Mouse (Mus musculus) intestine, embryonic 16.5 days (tissue): ENCODE data around the gene Pcca. TPM values are rescaled to one million over a fixed set of nuclear protein-coding genes. Genes with fewer than 3 reads are reported as not detected.

Source experiments
- ATAC-seq: fragments of 200-750 bp; cut with Nextera tagmentation; 2 replicates; pipeline ENCODE4 v1.8.0; 2017; ENCODE audit warnings: moderate TSS enrichment, moderate library complexity
- H3K27ac ChIP-seq: fragments of 300-500 bp; sonication (generic); 2 replicates; pipeline ENCODE4 v1.5.1; 2014; ENCODE audit warnings: mild to moderate bottlenecking, low read length
- H3K27me3 ChIP-seq: fragments of 300-500 bp; sonication (generic); replicated peaks from 2 replicates; pipeline ENCODE4 v1.6.1; 2014; ENCODE audit warnings: low read length, control low read depth, mixed read lengths; ENCODE audit not compliant: control insufficient read depth, insufficient read depth
- H3K36me3 ChIP-seq: fragments of 300-500 bp; sonication (generic); 2 replicates; pipeline ENCODE4 v1.6.1; 2014; ENCODE audit warnings: low read length, control low read depth; ENCODE audit not compliant: control insufficient read depth, insufficient read depth
- H3K4me1 ChIP-seq: fragments of 300-500 bp; sonication (generic); 2 replicates; pipeline ENCODE4 v1.6.1; 2014; ENCODE audit warnings: low read length, control low read depth, mixed read lengths; ENCODE audit not compliant: control insufficient read depth, insufficient read depth
- H3K4me2 ChIP-seq: fragments of 300-500 bp; sonication (generic); 2 replicates; pipeline ENCODE4 v1.6.1; 2014; ENCODE audit warnings: low read depth, low read length, control low read depth
- H3K4me3 ChIP-seq: fragments of 300-500 bp; sonication (generic); 2 replicates; pipeline ENCODE4 v1.5.1; 2014; ENCODE audit warnings: mild to moderate bottlenecking, low read length
- H3K9ac ChIP-seq: fragments of 300-500 bp; sonication (generic); 2 replicates; pipeline ENCODE4 v1.6.1; 2014; ENCODE audit warnings: low read depth, low read length
- H3K9me3 ChIP-seq: fragments of 300-500 bp; sonication (generic); 2 replicates; pipeline ENCODE4 v1.6.1; 2016; ENCODE audit warnings: low read length, control low read depth; ENCODE audit not compliant: control insufficient read depth
- WGBS: fragments of 180-500 bp; shearing (Covaris S2); extraction: QIAGEN DNeasy Blood & Tissue Kit; methylation state at CpG from one replicate; pipeline ENCODE4 v1.1.7; 2014; 5-methylcytosine and 5-hydroxymethylcytosine counted together
- polyA plus RNA-seq: library from polyadenylated mRNA; unstranded; fragments of >200 nt; fragmentation: Nextera tagmentation; extraction: Ambion mirVana; gene quantifications from 2 replicates; pipeline ENCODE4 v1.2.1, GENCODE M21; 2015

The Pcca gene
- polyA plus RNA-seq, 1 experiment from 2014 or later = 17.3 TPM

DNA sequence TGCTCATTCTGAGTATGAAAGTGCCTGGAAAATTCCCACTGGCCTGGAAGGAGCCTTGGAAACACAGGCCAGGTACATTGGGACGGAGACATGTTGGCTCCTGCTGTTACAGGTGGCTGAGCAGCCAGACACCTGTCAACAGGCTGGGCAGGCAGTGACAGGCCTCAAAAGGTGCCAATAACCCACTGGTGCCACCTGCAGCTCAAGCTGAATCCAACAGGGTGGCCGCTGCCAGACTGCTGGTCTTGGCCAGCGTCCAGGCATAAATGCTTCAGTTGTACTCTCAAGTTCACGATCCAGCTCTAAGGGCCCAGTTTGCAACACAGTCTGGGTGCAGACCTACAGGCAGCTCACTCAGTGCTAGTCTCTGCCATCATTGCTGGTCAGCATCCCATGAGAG is 368.8 kb downstream of the Pcca start:
- Histone ChIP-seq H3K9ac (no peak overlapping the region), H3K4me1 (peaks cover 24% of the 10 kb centered on the region), H3K36me3 (no peaks in the 10 kb centered on the region), H3K9me3 (no peaks in the 10 kb centered on the region), H3K27me3 (no peaks in the 10 kb centered on the region), H3K4me2 (no peak overlapping the region), H3K27ac (peak overlapping the region; percentile 62), H3K4me3 (no peak overlapping the region)
- peak; percentile 75 for ATAC-seq
- 57% methylated on average over 4 of the region's 4 CpGs for WGBS

DNA sequence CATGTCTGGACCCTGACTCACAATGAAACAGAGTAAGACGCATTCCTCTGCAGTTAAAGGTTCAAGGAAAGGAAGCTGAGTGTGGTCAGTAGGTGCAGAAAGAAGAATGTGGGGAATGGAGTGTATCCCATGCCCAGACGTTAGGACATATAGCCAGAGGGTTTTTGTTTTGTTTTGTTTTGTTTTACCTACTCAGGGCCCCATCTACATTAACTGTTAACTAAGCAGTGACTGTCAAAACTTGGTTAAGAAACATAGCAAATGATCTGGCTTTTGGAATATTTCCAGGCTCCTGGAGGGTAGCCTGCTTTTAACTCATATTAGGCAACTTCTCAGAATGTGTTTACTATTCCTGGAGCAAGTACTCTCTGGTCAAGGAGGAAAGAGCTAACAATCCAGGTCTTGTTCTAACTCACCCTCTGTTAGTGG is 369.8 kb downstream of the Pcca start:
- H3K4me1 ChIP-seq = peaks cover 24% of the 10 kb centered on the region
- H3K36me3 ChIP-seq = no peaks in the 10 kb centered on the region
- no peaks in the 10 kb centered on the region for H3K27me3 ChIP-seq
- WGBS = 68% methylated on average over 2 of the region's 2 CpGs
- no peak overlapping the region for H3K4me3 ChIP-seq
- H3K9ac ChIP-seq = no peak overlapping the region
- H3K27ac ChIP-seq = no peak overlapping the region
- no peaks in the 10 kb centered on the region for H3K9me3 ChIP-seq
- no peak for ATAC-seq
- H3K4me2 ChIP-seq = no peak overlapping the region

DNA sequence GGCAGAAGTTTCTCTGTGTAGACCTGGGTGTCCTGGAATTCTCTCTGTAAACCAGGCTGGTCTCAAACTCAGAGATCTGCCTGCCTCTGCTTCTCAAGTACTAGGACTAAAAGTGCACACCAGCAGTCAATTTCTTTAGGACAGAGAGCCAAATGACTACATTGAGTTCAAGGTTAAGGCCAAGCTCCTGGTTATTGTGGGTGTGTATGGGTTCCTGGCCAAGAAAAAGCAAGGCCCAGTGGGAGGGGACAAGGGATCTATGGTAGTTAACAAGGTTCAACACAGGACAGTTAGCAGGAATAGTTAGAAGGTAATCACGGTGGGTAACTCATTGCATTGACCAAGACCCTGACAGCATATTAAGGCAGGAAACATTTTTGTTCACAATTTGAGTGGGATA is 370.9 kb downstream of the Pcca start:
- no peak overlapping the region for H3K9ac ChIP-seq
- 94% methylated on average over 1 of the region's 1 CpGs for WGBS
- ATAC-seq = no peak
- H3K4me2 ChIP-seq = no peak overlapping the region
- H3K27me3 ChIP-seq = no peaks in the 10 kb centered on the region
- H3K4me1 ChIP-seq = peaks cover 30% of the 10 kb centered on the region
- no peak overlapping the region for H3K27ac ChIP-seq
- no peaks in the 10 kb centered on the region for H3K36me3 ChIP-seq
- no peak overlapping the region for H3K4me3 ChIP-seq
- no peaks in the 10 kb centered on the region for H3K9me3 ChIP-seq

DNA sequence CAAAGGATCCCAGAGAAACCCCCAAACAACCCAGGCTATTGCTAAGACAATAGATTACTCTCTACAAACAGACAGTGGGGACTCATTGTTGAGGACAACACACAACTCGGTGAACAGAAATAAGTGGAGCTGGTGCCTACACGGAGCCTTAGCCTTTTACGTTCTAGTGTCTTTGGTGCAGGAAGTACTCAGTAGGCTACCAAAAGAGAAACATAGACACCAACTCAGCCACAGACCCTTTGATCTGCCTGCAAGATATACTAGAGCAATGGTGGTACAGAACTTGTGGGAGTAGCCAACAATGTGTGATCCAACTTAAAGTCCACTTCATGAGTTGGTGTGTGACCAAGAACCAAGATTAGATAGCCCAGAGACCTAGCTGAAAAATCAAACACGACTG is 374.0 kb downstream of the Pcca start:
- Histone ChIP-seq H3K4me3 (no peak overlapping the region), H3K27me3 (no peaks in the 10 kb centered on the region), H3K4me2 (no peak overlapping the region), H3K27ac (0 out of 2 replicates have a peak overlapping the region, but pooled peaks have one; percentile 33), H3K36me3 (no peaks in the 10 kb centered on the region), H3K9ac (no peak overlapping the region), H3K9me3 (no peaks in the 10 kb centered on the region), H3K4me1 (peaks cover 14% of the 10 kb centered on the region)
- ATAC-seq = no peak
- 89% methylated on average over 4 of the region's 4 CpGs for WGBS

DNA sequence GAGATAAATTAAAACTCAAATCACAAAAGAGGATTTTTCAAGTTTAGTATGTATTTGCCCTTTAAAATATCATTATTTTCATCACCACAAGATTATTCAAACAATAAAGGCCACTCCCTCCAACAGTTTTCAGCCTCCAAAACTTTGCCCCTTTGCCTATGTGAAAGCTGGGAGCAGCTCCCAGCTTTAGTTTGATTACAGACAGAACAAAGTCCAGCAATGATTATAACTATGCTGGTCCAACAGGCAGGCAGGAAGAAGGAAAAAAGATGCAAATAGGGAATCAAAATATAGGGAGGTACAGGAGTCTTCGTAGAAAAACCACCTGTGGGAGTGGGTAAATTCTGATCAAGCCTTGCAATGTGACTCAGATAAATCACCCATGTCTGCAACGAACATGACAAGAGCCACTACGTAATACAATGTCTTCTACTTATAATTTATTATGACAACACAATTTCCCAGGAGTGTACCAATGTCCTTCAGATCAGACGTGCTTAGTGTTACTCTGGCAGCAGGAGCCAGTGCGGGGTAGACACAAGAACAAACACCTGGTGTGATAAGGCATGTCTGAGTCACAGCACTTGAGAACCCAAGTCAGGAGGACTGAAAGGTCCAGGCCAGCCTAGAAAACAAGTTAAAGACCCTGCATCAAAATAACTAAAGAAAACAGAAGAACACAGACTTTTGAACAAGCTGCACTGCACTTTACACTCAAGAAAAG is 375.4 kb downstream of the Pcca start:
- 55% methylated on average over 5 of the region's 5 CpGs for WGBS
- Histone ChIP-seq H3K9ac (no peak overlapping the region), H3K9me3 (no peaks in the 10 kb centered on the region), H3K4me1 (peaks cover 11% of the 10 kb centered on the region; the same call in 1 of the 2 replicates), H3K4me3 (no peak overlapping the region), H3K27me3 (no peaks in the 10 kb centered on the region), H3K4me2 (peak overlapping the region; percentile 27; the same call in 1 of the 2 replicates), H3K36me3 (no peaks in the 10 kb centered on the region), H3K27ac (peak overlapping the region; percentile 69)
- ATAC-seq = peak; percentile 76

DNA sequence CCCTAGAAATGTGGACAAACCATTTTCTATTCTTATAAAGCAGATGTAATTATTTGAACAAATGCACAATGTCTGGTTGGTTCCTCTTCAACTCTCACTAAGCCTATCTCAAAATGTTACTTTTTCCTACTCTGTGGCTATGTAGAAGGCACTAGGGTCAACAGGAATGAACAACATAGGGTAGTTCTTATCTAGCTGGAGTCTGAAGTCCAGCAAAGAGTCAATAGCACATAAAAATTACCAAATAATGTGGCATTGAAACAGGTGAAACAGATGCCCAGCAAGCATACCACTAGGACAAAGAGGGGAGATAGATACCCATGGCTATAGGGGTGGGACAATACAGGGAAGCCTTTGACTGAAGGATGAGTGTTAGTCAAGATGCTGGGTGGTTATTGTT is 377.1 kb downstream of the Pcca start:
- no peaks in the 10 kb centered on the region for H3K27me3 ChIP-seq
- H3K4me2 ChIP-seq = peak overlapping the region; percentile 81
- no peaks in the 10 kb centered on the region for H3K9me3 ChIP-seq
- H3K4me1 ChIP-seq = peaks cover 11% of the 10 kb centered on the region; the same call in 1 of the 2 replicates
- H3K27ac ChIP-seq = peak overlapping the region; percentile 5; the same call in 1 of the 2 replicates
- peak; percentile 19; the same call in 1 of the 2 replicates for ATAC-seq
- 0 out of 2 replicates have a peak overlapping the region, but pooled peaks have one; percentile 77 for H3K4me3 ChIP-seq
- no peak overlapping the region for H3K9ac ChIP-seq
- H3K36me3 ChIP-seq = no peaks in the 10 kb centered on the region

DNA sequence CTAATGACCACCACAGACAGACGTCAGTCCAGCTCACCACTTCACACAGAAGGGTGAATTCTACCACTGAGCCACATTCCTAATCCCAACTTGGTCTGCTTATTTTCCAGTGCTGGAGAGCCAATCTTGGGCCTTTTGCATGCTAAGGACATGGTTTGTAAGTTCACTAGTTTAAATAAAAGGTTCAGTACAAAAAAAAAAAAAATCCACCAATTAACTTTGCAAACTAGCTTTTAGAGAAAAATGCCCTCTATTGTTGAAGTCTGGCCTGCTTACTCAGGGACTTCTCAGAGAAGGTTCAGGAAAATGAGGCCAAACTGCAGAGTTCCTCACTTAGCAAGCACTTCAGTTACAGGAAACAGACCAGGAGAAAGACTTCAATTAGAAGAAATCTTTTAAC is 378.0 kb downstream of the Pcca start:
- H3K9me3 ChIP-seq = no peaks in the 10 kb centered on the region
- H3K27ac ChIP-seq = peak overlapping the region; percentile 86; the same call in 1 of the 2 replicates
- 63% methylated on average over 1 of the region's 1 CpGs for WGBS
- H3K36me3 ChIP-seq = no peaks in the 10 kb centered on the region
- peak overlapping the region; percentile 77 for H3K4me3 ChIP-seq
- H3K4me1 ChIP-seq = peaks cover 15% of the 10 kb centered on the region; the same call in 1 of the 2 replicates
- ATAC-seq = no peak
- H3K9ac ChIP-seq = peak overlapping the region; percentile 80
- H3K4me2 ChIP-seq = peak overlapping the region; percentile 81
- H3K27me3 ChIP-seq = no peaks in the 10 kb centered on the region

DNA sequence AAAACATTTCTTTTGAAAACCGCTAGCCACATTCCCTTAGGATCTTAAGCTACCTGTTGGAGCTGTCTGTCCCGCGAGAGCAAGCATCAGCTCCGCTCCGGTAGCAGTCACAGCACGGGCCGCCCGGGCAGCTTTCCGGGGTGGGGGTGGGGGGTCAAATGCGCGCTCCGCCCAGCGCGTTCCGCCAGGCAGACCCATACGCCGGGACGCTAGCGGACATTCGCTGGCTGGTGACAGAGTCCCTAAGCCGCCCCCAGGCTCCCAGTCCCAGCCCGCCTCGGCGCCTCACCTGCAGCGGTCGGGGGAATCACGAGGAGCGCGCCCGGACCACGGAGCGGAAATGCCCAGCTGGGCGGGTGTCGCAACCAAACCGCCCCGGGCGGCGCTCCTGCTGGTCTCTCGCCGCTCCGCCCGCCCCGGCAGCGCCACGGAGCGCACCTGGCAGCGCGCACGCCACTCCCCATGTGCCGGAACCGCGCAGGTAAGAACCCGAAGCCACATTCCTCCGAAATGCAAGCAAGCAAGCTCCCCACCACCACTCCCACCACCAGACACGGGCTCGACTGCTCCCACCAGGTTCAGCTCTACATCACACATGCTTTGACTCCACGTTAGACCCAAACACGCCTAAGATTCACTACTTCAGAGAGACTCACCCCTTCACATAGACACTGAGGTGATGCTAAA is 378.8 kb downstream of the Pcca start:
- H3K9me3 ChIP-seq = no peaks in the 10 kb centered on the region
- peak overlapping the region; percentile 77 for H3K4me3 ChIP-seq
- peak overlapping the region; percentile 81 for H3K4me2 ChIP-seq
- H3K27me3 ChIP-seq = no peaks in the 10 kb centered on the region
- peak; percentile 84 for ATAC-seq
- no peaks in the 10 kb centered on the region for H3K36me3 ChIP-seq
- peak overlapping the region; percentile 86 for H3K27ac ChIP-seq
- H3K9ac ChIP-seq = peak overlapping the region; percentile 80
- under 1% methylated on average over 58 of the region's 58 CpGs for WGBS
- H3K4me1 ChIP-seq = peaks cover 15% of the 10 kb centered on the region; the same call in 1 of the 2 replicates

DNA sequence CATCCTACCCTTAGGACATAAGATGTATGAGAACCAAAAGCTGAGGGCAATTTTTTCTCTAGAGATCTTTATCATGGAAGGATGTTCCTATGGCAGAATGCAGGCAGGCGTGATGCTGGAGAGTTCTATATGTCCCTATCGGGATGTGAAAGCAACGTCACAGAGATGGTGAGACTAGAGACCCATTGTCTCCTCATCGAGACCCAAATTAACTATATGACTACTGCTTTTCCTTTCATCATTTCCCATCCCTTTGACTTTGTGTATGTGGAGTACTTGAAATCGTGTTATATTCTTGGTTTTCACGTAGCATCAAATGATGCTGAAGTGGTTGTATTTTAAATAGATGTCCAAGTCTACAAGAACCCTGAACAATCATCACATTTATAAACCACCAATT is 379.5 kb downstream of the Pcca start, which contains the start of gene Ggact:
Ggact (minus strand) TSS at position 101 of the 400 bp plus-strand sequence.
- H3K27ac ChIP-seq = peak within 1 kb of the TSS; percentile 86
- ATAC-seq = no peak
- H3K27me3 ChIP-seq = no peaks in the 10 kb centered on the region
- H3K4me3 ChIP-seq = peak within 1 kb of the TSS; percentile 77
- peak within 1 kb of the TSS; percentile 81 for H3K4me2 ChIP-seq
- H3K4me1 ChIP-seq = peaks cover 15% of the 10 kb centered on the region; the same call in 1 of the 2 replicates
- peak within 1 kb of the TSS; percentile 80 for H3K9ac ChIP-seq
- no peaks in the 10 kb centered on the region for H3K9me3 ChIP-seq
- WGBS = 80% methylated on average over 6 of the region's 6 CpGs
- H3K36me3 ChIP-seq = no peaks in the 10 kb centered on the region
